Mouse (Mus musculus): ENCODE measurements around the gene Tlr5. TPM values are rescaled to one million over a fixed set of nuclear protein-coding genes. Genes with fewer than 3 reads are reported as not detected.

The Tlr5 gene
- total and polyA plus RNA-seq, 3 experiments = 0.11 TPM; not detected in 2

DNA sequence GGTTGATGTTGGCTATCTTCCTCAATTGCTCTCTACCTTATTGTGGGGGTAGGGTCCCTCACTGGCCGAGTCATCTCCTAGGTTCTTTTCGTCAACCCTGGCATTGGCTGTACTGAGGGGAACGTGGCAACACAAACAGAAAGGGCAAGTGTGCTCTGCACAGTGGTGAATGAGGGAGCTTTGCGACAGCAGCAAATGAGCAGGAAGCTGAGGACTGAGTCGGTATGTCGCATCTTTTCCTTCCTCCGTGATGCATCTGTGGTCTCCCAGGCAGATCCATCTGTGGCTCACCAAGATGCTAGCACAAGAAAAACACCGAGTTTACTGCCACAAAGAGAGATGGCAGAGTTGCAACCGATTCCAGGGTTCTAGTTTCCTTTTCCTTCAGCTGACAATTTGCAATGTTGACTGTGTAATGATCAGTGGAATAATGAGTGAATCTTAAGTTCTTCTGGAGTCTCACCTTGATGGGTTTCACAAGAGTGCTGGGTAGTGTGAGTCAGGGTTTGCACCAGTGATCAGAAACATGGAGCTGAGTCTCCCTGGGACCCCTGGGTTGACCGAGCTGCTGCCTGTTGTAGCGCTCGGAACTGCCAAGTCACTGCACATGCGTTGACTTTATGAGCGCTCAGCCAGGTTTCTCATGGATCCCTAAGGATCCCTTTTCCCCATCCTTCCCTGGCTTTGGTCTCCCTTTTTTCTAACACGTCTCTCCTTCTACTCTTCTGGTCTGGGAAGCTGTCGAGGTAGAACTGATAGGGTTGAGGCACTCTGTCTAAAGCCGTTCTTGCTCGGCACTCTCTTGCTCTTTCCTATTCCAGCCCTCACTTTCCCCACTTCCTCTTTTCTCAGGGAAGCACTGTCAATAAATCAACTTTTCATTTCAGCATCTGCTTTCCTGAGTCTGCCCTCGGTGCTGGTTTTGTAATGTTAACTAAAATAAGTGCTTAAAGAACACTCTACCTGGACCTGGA, 26.4 kb upstream of the Tlr5 start:
- Histone ChIP-seq H3K9me3 (replicated peaks) (peaks cover 53% of the 10 kb centered on the region), H3K4me3 (ENCODE audit: low read depth, low read length) (no peak overlapping the region), H3K36me3 (replicated peaks) (no peaks in the 10 kb centered on the region), H3K4me1 (ENCODE audit: insufficient read depth, low read depth, low read length) (no peaks in the 10 kb centered on the region), H3K27me3 (ENCODE audit: insufficient read depth, low read length) (no peaks in the 10 kb centered on the region)
- no peak for TF ChIP-seq GATA2 (IDR thresholded peaks at IDR 0.05; ENCODE audit: borderline replicate concordance, low read depth, low read length)
- no peak for TF ChIP-seq TAL1 (conservative IDR thresholded peaks at IDR 0.05; ENCODE audit: low read depth, low read length)
- no peak for TF ChIP-seq GATA1 (IDR thresholded peaks at IDR 0.05; ENCODE audit: borderline replicate concordance, low read length)
- TF ChIP-seq CTCF (IDR thresholded peaks at IDR 0.05; ENCODE audit: low read depth, low read length) = no peak
- TF ChIP-seq POLR2AphosphoS5 (IDR thresholded peaks at IDR 0.05; ENCODE audit: insufficient replicate concordance, low read depth, low read length) = no peak
- no peak for ATAC-seq (ENCODE audit: extremely low read depth, insufficient number of reproducible peaks, low FRiP score, poor library complexity, severe bottlenecking)
- DNase-seq (ENCODE audit: low spot score) = no peak

DNA sequence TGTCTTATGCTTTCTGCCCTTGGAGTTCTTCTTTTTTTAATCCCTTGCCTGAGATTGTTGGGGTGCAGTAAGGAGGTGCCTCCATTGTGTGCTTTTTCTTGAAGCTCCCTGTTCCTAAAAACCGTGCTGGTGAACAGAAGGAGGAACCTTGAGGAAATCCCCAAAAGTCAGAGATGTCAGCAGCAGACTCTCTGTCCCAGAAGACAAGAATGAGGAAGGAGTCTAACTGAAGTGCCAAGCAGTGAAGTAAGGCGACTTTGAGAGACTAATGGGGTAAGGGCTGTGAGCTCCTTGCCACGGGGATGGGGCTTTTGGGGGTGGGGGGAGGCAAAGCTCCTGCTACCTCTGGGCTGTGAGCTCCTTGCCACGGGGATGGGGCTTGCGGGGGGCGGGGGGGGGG, 19.1 kb upstream of the Tlr5 start:
- Histone ChIP-seq H3K4me3 (ENCODE audit: low read depth, low read length) (no peak overlapping the region), H3K36me3 (replicated peaks) (no peaks in the 10 kb centered on the region), H3K27me3 (ENCODE audit: insufficient read depth, low read length) (no peaks in the 10 kb centered on the region), H3K4me1 (ENCODE audit: insufficient read depth, low read depth, low read length) (no peaks in the 10 kb centered on the region), H3K9me3 (replicated peaks) (peaks cover 20% of the 10 kb centered on the region)
- no peak for ATAC-seq (ENCODE audit: extremely low read depth, insufficient number of reproducible peaks, low FRiP score, poor library complexity, severe bottlenecking)
- TF ChIP-seq GATA2 (IDR thresholded peaks at IDR 0.05; ENCODE audit: borderline replicate concordance, low read depth, low read length) = no peak
- no peak for TF ChIP-seq GATA1 (IDR thresholded peaks at IDR 0.05; ENCODE audit: borderline replicate concordance, low read length)
- no peak for TF ChIP-seq TAL1 (conservative IDR thresholded peaks at IDR 0.05; ENCODE audit: low read depth, low read length)
- TF ChIP-seq POLR2AphosphoS5 (IDR thresholded peaks at IDR 0.05; ENCODE audit: insufficient replicate concordance, low read depth, low read length) = no peak
- TF ChIP-seq CTCF (IDR thresholded peaks at IDR 0.05; ENCODE audit: low read depth, low read length) = no peak
- no peak for DNase-seq (ENCODE audit: low spot score)

DNA sequence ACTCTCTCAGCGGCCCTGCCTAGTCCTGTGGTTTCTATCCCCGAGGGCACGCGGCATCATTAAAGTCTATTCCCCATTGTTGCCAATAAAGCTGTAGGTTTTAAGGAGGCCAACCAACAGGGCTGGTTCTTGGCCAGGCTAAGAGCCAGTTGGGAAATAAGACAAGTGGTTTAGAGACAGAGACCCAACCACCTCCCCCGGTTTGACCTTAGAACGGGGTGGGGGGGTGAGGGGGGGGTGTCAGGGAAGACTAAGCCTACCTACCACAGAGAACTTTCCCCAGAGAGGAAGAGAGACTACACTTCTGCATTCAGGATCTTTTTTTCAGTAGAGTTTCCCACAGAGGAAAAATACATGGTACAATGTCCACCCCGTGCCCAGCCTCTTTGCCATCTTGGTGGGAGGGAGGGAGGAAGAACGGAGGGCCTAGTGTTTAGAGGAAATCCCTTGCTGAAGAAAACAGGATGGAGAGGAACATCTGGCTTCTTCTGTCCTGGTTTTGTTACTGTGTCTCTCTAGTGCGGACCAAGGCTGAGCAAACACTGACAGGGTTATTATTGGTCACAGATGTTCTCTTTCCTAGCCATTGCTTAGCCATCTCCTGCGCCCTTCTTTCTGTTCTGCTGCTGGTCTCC, 17.0 kb upstream of the Tlr5 start:
- H3K36me3 ChIP-seq (replicated peaks) = no peaks in the 10 kb centered on the region
- ATAC-seq (ENCODE audit: extremely low read depth, insufficient number of reproducible peaks, low FRiP score, poor library complexity, severe bottlenecking) (no peak), DNase-seq (ENCODE audit: low spot score) (no peak)

DNA sequence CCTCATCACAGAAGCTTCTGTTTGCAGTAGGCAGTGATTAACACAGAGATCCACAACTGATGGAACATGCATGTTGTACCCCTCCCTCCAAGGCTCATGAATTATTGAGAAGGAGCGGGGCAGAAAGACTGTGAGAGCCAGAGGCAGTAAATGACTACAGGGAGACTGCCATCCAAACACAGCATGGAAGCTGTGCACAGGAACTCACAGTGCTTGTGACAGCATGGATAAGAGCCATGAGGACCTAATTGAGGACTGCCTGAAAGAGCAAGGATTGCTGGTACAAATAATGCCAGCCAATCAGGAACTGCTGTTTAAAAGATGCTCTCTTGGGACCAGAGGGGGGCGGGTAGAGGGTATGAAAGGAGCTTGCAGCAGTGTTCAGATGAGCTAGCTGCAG, 12.7 kb upstream of the Tlr5 start:
- ATAC-seq (ENCODE audit: extremely low read depth, insufficient number of reproducible peaks, low FRiP score, poor library complexity, severe bottlenecking) (no peak), DNase-seq (ENCODE audit: low spot score) (no peak)
- peaks cover 43% of the 10 kb centered on the region for H3K9me3 ChIP-seq (replicated peaks)
- H3K27me3 ChIP-seq (ENCODE audit: insufficient read depth, low read length) = no peaks in the 10 kb centered on the region
- H3K4me1 ChIP-seq (ENCODE audit: insufficient read depth, low read depth, low read length) = no peaks in the 10 kb centered on the region
- no peak overlapping the region for H3K4me3 ChIP-seq (ENCODE audit: low read depth, low read length)
- no peak for TF ChIP-seq GATA2 (IDR thresholded peaks at IDR 0.05; ENCODE audit: borderline replicate concordance, low read depth, low read length)
- no peak for TF ChIP-seq POLR2AphosphoS5 (IDR thresholded peaks at IDR 0.05; ENCODE audit: insufficient replicate concordance, low read depth, low read length)
- TF ChIP-seq GATA1 (IDR thresholded peaks at IDR 0.05; ENCODE audit: borderline replicate concordance, low read length) = no peak
- TF ChIP-seq CTCF (IDR thresholded peaks at IDR 0.05; ENCODE audit: low read depth, low read length) = no peak
- TF ChIP-seq TAL1 (conservative IDR thresholded peaks at IDR 0.05; ENCODE audit: low read depth, low read length) = no peak
- no peaks in the 10 kb centered on the region for H3K36me3 ChIP-seq (replicated peaks)

More for the DNA sequence above, 17.0 kb upstream of the Tlr5 start:
- TF ChIP-seq TAL1 (conservative IDR thresholded peaks at IDR 0.05; ENCODE audit: low read depth, low read length) = no peak
- TF ChIP-seq GATA2 (IDR thresholded peaks at IDR 0.05; ENCODE audit: borderline replicate concordance, low read depth, low read length) = no peak
- TF ChIP-seq CTCF (IDR thresholded peaks at IDR 0.05; ENCODE audit: low read depth, low read length) = no peak
- TF ChIP-seq GATA1 (IDR thresholded peaks at IDR 0.05; ENCODE audit: borderline replicate concordance, low read length) = no peak
- TF ChIP-seq POLR2AphosphoS5 (IDR thresholded peaks at IDR 0.05; ENCODE audit: insufficient replicate concordance, low read depth, low read length) = no peak
- Histone ChIP-seq H3K4me1 (ENCODE audit: insufficient read depth, low read depth, low read length) (no peaks in the 10 kb centered on the region), H3K9me3 (replicated peaks) (peaks cover 27% of the 10 kb centered on the region), H3K4me3 (ENCODE audit: low read depth, low read length) (no peak overlapping the region), H3K27me3 (ENCODE audit: insufficient read depth, low read length) (no peaks in the 10 kb centered on the region)

DNA sequence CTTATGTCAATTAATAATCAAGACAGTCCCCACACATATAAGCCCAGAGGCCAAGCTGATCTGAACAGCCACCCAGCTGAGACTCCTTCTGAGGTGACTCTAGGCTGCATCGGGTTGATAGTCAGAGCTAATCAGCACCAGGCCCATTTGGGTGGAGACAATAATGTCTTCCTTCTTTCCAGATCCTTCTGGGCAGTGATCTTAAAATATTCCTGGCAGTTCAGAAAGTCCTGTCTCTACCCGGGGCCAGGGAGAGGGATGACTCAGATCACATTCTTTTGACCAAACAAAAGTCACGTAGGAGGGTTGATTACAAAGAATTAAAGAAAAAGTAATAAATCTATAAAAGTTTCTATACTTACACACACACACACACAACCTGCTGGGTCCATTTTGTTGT, 10.7 kb upstream of the Tlr5 start:
- no peak for ATAC-seq (ENCODE audit: extremely low read depth, insufficient number of reproducible peaks, low FRiP score, poor library complexity, severe bottlenecking)
- H3K27me3 ChIP-seq (ENCODE audit: insufficient read depth, low read length) = no peaks in the 10 kb centered on the region
- no peak for DNase-seq (ENCODE audit: low spot score)
- peaks cover 51% of the 10 kb centered on the region for H3K9me3 ChIP-seq (replicated peaks)
- H3K4me3 ChIP-seq (ENCODE audit: low read depth, low read length) = no peak overlapping the region
- no peaks in the 10 kb centered on the region for H3K36me3 ChIP-seq (replicated peaks)
- no peaks in the 10 kb centered on the region for H3K4me1 ChIP-seq (ENCODE audit: insufficient read depth, low read depth, low read length)
- TF ChIP-seq CTCF (IDR thresholded peaks at IDR 0.05; ENCODE audit: low read depth, low read length) (no peak), GATA1 (IDR thresholded peaks at IDR 0.05; ENCODE audit: borderline replicate concordance, low read length) (no peak), TAL1 (conservative IDR thresholded peaks at IDR 0.05; ENCODE audit: low read depth, low read length) (no peak), GATA2 (IDR thresholded peaks at IDR 0.05; ENCODE audit: borderline replicate concordance, low read depth, low read length) (no peak), POLR2AphosphoS5 (IDR thresholded peaks at IDR 0.05; ENCODE audit: insufficient replicate concordance, low read depth, low read length) (no peak)

DNA sequence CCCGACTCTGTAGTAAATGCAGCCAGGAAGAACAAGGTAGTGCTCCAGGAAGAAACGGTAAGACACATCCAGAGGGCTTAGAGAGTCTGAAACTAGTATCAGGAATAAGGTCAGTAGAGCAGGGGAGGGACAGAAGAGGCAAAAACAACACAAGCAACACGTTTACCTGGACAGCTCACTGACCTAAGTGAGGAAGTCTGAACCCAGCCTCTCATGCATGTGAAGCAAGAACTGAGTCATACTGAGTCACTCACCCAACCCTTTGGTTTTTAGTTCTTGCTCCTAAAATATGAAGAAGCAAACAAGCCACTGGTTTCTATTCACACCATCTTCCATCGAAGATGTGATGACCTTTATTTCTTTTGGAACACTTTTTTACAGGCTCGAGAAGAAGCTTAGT, 9.9 kb upstream of the Tlr5 start:
- Histone ChIP-seq H3K9me3 (replicated peaks) (peaks cover 53% of the 10 kb centered on the region), H3K4me1 (ENCODE audit: insufficient read depth, low read depth, low read length) (no peaks in the 10 kb centered on the region), H3K36me3 (replicated peaks) (no peaks in the 10 kb centered on the region), H3K27me3 (ENCODE audit: insufficient read depth, low read length) (no peaks in the 10 kb centered on the region), H3K4me3 (ENCODE audit: low read depth, low read length) (no peak overlapping the region)
- ATAC-seq (ENCODE audit: extremely low read depth, insufficient number of reproducible peaks, low FRiP score, poor library complexity, severe bottlenecking) (no peak), DNase-seq (ENCODE audit: low spot score) (no peak)
- TF ChIP-seq POLR2AphosphoS5 (IDR thresholded peaks at IDR 0.05; ENCODE audit: insufficient replicate concordance, low read depth, low read length) (no peak), GATA1 (IDR thresholded peaks at IDR 0.05; ENCODE audit: borderline replicate concordance, low read length) (no peak), GATA2 (IDR thresholded peaks at IDR 0.05; ENCODE audit: borderline replicate concordance, low read depth, low read length) (no peak), TAL1 (conservative IDR thresholded peaks at IDR 0.05; ENCODE audit: low read depth, low read length) (no peak), CTCF (IDR thresholded peaks at IDR 0.05; ENCODE audit: low read depth, low read length) (no peak)
